16 mouse cellular contexts compared by ENCODE assay signal in the genomic region with DNA sequence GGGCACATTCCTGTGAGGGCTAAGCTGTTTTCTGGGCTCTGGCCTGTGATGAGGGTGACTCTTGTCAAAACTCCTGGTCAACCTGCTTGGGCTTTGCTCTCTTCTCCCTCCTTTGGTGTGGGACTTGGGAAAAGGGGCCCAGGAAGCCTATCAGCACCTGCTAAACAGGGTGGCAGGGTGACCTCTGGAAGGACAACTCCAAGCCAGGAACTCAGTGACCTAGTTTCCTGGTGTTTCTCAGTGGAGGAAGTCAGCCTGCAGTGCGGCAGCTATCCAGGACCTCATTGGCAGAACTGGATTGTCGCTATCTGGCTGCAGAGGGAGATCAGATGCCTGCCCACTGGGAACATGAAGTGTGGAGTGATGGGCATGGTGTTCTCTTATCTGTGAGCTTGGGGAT. TPM values are rescaled to one million over a fixed set of nuclear protein-coding genes. Genes with fewer than 3 reads are reported as not detected.
A peak's percentile ranks its signal among the peaks of the same experiment; 100 is the strongest.
DNase-seq lines count a peak whose midpoint lies in the region; ATAC-seq and TF ChIP-seq lines count a peak whose summit lies in the region.
"Had no signal": no experiment of that assay in that cellular context is flagged by ENCODE, and none has a peak within 500 bp of the region (broad histone marks: within the 10 kb centered on the region; RNA-seq: fewer than 3 reads in every experiment).

No protein-coding gene starts in this region.

- H3K27me3 ChIP-seq in hindbrain, embryonic 14.5 days (ENCODE audit: control insufficient read depth, insufficient read depth, low read length) = no peaks in the 10 kb centered on the region
- peaks cover 23% of the 10 kb centered on the region for H3K27me3 ChIP-seq in hindbrain, embryonic 10.5 days (ENCODE audit: insufficient read depth, poor library complexity, severe bottlenecking)
- H3K27me3 ChIP-seq in hindbrain, postnatal 0 days (ENCODE audit: insufficient read depth, low read length) = no peaks in the 10 kb centered on the region

- no peak overlapping the region for H3K4me2 ChIP-seq in hindbrain, embryonic 14.5 days (replicated peaks)
- no peak overlapping the region for H3K4me2 ChIP-seq in hindbrain, postnatal 0 days (ENCODE audit: low read depth, low read length)

- no peak overlapping the region for H3K9ac ChIP-seq in hindbrain, embryonic 14.5 days
- H3K9ac ChIP-seq in hindbrain, postnatal 0 days (replicated peaks; ENCODE audit: low read length) = no peak overlapping the region

- no peak overlapping the region for H3K27ac ChIP-seq in hindbrain, embryonic 14.5 days
- H3K27ac ChIP-seq in hindbrain, embryonic 10.5 days = no peak overlapping the region
- H3K27ac ChIP-seq in hindbrain, postnatal 0 days = peak overlapping the region; percentile 21

- 0 out of 2 replicates have a peak, but pooled peaks have one; percentile 17 for ATAC-seq in hindbrain, embryonic 14.5 days (ENCODE audit: low FRiP score)
- no peak for ATAC-seq in hindbrain, postnatal 0 days

- H3K36me3 ChIP-seq in hindbrain, embryonic 14.5 days (replicated peaks; ENCODE audit: control insufficient read depth, insufficient read depth) = no peaks in the 10 kb centered on the region
- no peaks in the 10 kb centered on the region for H3K36me3 ChIP-seq in hindbrain, embryonic 10.5 days
- H3K36me3 ChIP-seq in hindbrain, postnatal 0 days (ENCODE audit: insufficient read depth, low read length) = no peaks in the 10 kb centered on the region

- no peak overlapping the region for H3K4me3 ChIP-seq in hindbrain, embryonic 14.5 days (replicated peaks; ENCODE audit: low read length)
- H3K4me3 ChIP-seq in hindbrain, embryonic 10.5 days = no peak overlapping the region
- H3K4me3 ChIP-seq in hindbrain, postnatal 0 days (ENCODE audit: low read length) = no peak overlapping the region

- WGBS in hindbrain, embryonic 14.5 days = 50% methylated on average over 2 of the region's 2 CpGs
- 47% methylated on average over 2 of the region's 2 CpGs for WGBS in hindbrain, embryonic 10.5 days
- WGBS in hindbrain, postnatal 0 days = 26% methylated on average over 2 of the region's 2 CpGs

- no peak for DNase-seq in hindbrain, embryonic 14.5 days (ENCODE audit: low spot score)
- DNase-seq in hindbrain, embryonic 10.5 days (ENCODE audit: low spot score) = no peak
- peak; percentile 75 for DNase-seq in cerebellum, adult 9-11 months
- DNase-seq in heart, adult 8-10 months (ENCODE audit: low spot score) = peak; percentile 58
- DNase-seq in hindbrain, postnatal 0 days (ENCODE audit: low spot score) = peak; percentile 21
- DNase-seq in frontal cortex, postnatal 25 days (ENCODE audit: low spot score in 2 of 2) = no peak
- no peak for DNase-seq in thymus, adult 18-20 months
- DNase-seq in kidney, postnatal 4 days = no peak
- DNase-seq: kidney, adult 11 months; thymus, adult 2 months had no signal

- H3K9me3 ChIP-seq in hindbrain, embryonic 14.5 days (ENCODE audit: control insufficient read depth, low read length) = no peaks in the 10 kb centered on the region
- H3K9me3 ChIP-seq in hindbrain, embryonic 10.5 days = no peaks in the 10 kb centered on the region
- no peaks in the 10 kb centered on the region for H3K9me3 ChIP-seq in hindbrain, postnatal 0 days (ENCODE audit: low read length)

- no peak for TF ChIP-seq CTCF in hindbrain, postnatal 0 days (IDR thresholded peaks at IDR 0.05; ENCODE audit: low read depth)

- peaks cover 17% of the 10 kb centered on the region for H3K4me1 ChIP-seq in hindbrain, embryonic 14.5 days (replicated peaks; ENCODE audit: control insufficient read depth, insufficient read depth, low read length)
- peaks cover 13% of the 10 kb centered on the region for H3K4me1 ChIP-seq in hindbrain, embryonic 10.5 days (replicated peaks)
- H3K4me1 ChIP-seq in hindbrain, postnatal 0 days (ENCODE audit: insufficient read depth, low read length) = peaks cover 8% of the 10 kb centered on the region; the same call in 1 of the 2 replicates

RNA-seq across cellular contexts. Expression of a gene that starts 11.7 kb away (rescaled TPM):
- 0.36 and 1.3 TPM in 2 replicates for polyA plus RNA-seq in hindbrain, embryonic 14.5 days (2014; fragmentation: Nextera tagmentation; extraction: Ambion mirVana)
- 5.0 and 6.1 TPM in 2 replicates for polyA plus RNA-seq in hindbrain, embryonic 10.5 days (2016; fragmentation: Nextera tagmentation; extraction: Ambion mirVana)
- total RNA-seq in heart, adult 8-10 months (2022) = not detected
- total RNA-seq in hindbrain, postnatal 0 days (2014; rRNA removed) = 0.72 and 0.73 TPM in 2 replicates
- polyA plus RNA-seq in hindbrain, postnatal 0 days (2015; fragmentation: Nextera tagmentation; extraction: Ambion mirVana) = 0.23 and 0.49 TPM in 2 replicates
- total RNA-seq: CH12.LX; gastrocnemius, adult 8-10 months; neutrophil, adult 5-6 weeks had no signal
- polyA plus RNA-seq: embryonic facial prominence, embryonic 14.5 days; limb, embryonic 14.5 days; small intestine, adult 2 months had no signal

Comparison
In these comparisons a context has a peak if more than half of its experiments do, and no peak if none do; other contexts are left out.
1. DNase-seq: peak in cerebellum, adult 9-11 months (single experiment), heart, adult 8-10 months (single experiment) and hindbrain, postnatal 0 days (single experiment); none in hindbrain, embryonic 14.5 days (single experiment), hindbrain, embryonic 10.5 days (single experiment), frontal cortex, postnatal 25 days (0 of 2), thymus, adult 18-20 months (0 of 2) and kidney, postnatal 4 days (0 of 2).